Mouse (Mus musculus): ENCODE results near the gene Kcnq5. TPM values are rescaled to one million over a fixed set of nuclear protein-coding genes. Genes with fewer than 3 reads are reported as not detected.

Kcnq5 gene
- polyA plus RNA-seq, 1 experiment from 2014 or later = 2.3 TPM

DNA sequence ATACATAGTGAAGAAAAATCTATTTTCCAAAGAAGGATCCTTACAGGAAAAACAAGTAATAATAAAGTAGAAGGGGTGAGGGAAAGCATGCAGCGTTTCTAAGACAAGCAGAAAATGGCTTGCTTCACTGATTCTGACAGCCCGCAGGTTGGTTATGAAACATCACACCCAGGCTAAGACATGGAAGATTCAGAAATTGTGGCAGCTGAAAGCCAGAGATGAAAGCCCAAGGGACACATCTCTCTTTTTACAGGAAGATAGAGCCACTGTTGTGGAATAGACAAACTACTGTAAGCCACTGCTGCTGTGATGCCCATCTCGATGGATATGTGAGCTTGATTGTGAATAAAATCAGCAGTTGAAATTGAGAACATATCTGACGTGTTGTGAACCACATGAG lies 20.9 kb downstream of the Kcnq5 start:
- no peaks in the 10 kb centered on the region for H3K27me3 ChIP-seq (replicated peaks)
- no peak overlapping the region for H3K27ac ChIP-seq (replicated peaks)
- no peak overlapping the region for H3K9ac ChIP-seq (replicated peaks)
- H3K9me3 ChIP-seq (replicated peaks) = no peaks in the 10 kb centered on the region
- no peak overlapping the region for H3K4me2 ChIP-seq
- H3K36me3 ChIP-seq = no peaks in the 10 kb centered on the region
- no peak for ATAC-seq (ENCODE audit: low FRiP score)
- 77% methylated on average over 4 of the region's 4 CpGs for WGBS
- H3K4me3 ChIP-seq (replicated peaks) = no peak overlapping the region
- no peaks in the 10 kb centered on the region for H3K4me1 ChIP-seq

GRCm38 (mm10) chr1:21927182-21927581 lies 34.6 kb downstream of the Kcnq5 start:
- Histone ChIP-seq H3K4me3 (replicated peaks) (no peak overlapping the region), H3K27ac (replicated peaks) (no peak overlapping the region), H3K4me2 (no peak overlapping the region), H3K4me1 (no peaks in the 10 kb centered on the region), H3K36me3 (no peaks in the 10 kb centered on the region), H3K27me3 (replicated peaks) (no peaks in the 10 kb centered on the region), H3K9me3 (replicated peaks) (no peaks in the 10 kb centered on the region), H3K9ac (replicated peaks) (no peak overlapping the region)
- ATAC-seq (ENCODE audit: low FRiP score) = no peak
- WGBS = 98% methylated on average over 4 of the region's 4 CpGs

DNA sequence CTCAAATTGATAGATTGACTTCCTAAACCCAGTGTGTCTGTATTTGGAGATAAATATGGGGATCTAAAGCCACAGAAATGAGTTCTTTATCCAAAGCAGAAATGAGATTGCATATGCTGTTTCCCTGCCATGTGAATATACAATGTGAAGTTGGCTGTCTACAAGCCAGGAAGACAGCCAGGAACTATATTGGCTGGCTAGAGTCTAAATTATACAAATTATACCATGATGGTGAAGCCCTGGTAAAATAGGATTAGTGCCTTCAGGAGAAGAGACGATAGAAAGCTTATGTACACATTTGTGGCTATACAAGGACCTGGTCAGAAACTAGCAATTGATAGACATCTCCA lies 38.5 kb downstream of the Kcnq5 start:
- no peaks in the 10 kb centered on the region for H3K9me3 ChIP-seq (replicated peaks)
- WGBS = 73% methylated on average over 1 of the region's 1 CpGs
- H3K9ac ChIP-seq (replicated peaks) = no peak overlapping the region
- no peak overlapping the region for H3K27ac ChIP-seq (replicated peaks)
- no peaks in the 10 kb centered on the region for H3K27me3 ChIP-seq (replicated peaks)
- no peaks in the 10 kb centered on the region for H3K4me1 ChIP-seq
- no peak for ATAC-seq (ENCODE audit: low FRiP score)
- no peaks in the 10 kb centered on the region for H3K36me3 ChIP-seq
- no peak overlapping the region for H3K4me3 ChIP-seq (replicated peaks)
- H3K4me2 ChIP-seq = no peak overlapping the region

GRCm38 (mm10) chr1:21922578-21923292 lies 39.0 kb downstream of the Kcnq5 start:
- ATAC-seq (ENCODE audit: low FRiP score) = no peak
- 82% methylated on average over 8 of the region's 8 CpGs for WGBS
- no peaks in the 10 kb centered on the region for H3K9me3 ChIP-seq (replicated peaks)

DNA sequence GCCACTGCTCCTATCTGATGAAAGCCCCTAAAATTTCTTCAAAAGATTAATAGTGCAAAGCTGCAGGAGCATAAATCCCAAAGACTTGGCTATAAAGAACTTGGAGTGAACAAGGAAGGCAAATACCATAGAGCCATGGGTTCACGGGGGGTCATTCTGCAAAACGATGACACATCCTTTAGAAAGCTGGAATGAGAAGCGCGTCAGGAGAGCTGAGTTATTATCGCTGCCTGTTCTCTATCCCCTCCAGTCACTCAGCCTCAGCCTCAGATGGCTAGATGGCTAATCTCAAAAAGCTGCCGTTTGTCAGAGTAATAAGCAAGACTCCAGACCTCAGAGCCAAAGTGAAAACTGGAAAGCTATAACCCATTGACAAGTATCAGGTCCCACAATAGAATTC lies 42.5 kb downstream of the Kcnq5 start:
- peak; percentile 66 for ATAC-seq (ENCODE audit: low FRiP score)
- Histone ChIP-seq H3K9ac (replicated peaks) (no peak overlapping the region), H3K36me3 (no peaks in the 10 kb centered on the region), H3K27me3 (replicated peaks) (no peaks in the 10 kb centered on the region), H3K4me2 (no peak overlapping the region), H3K4me1 (no peaks in the 10 kb centered on the region), H3K9me3 (replicated peaks) (no peaks in the 10 kb centered on the region), H3K4me3 (replicated peaks) (no peak overlapping the region), H3K27ac (replicated peaks) (no peak overlapping the region)
- WGBS = 48% methylated on average over 6 of the region's 6 CpGs

More at GRCm38 (mm10) chr1:21922578-21923292, 39.0 kb downstream of the Kcnq5 start:
- Histone ChIP-seq H3K9ac (replicated peaks) (no peak overlapping the region), H3K27me3 (replicated peaks) (no peaks in the 10 kb centered on the region), H3K4me2 (no peak overlapping the region), H3K4me3 (replicated peaks) (no peak overlapping the region), H3K27ac (replicated peaks) (no peak overlapping the region), H3K36me3 (no peaks in the 10 kb centered on the region), H3K4me1 (no peaks in the 10 kb centered on the region)

GRCm38 (mm10) chr1:21896067-21896719 lies 65.5 kb downstream of the Kcnq5 start:
- H3K9me3 ChIP-seq (replicated peaks) = no peaks in the 10 kb centered on the region
- no peak overlapping the region for H3K27ac ChIP-seq (replicated peaks)
- H3K4me1 ChIP-seq = no peaks in the 10 kb centered on the region
- H3K4me2 ChIP-seq = no peak overlapping the region
- H3K27me3 ChIP-seq (replicated peaks) = no peaks in the 10 kb centered on the region
- H3K4me3 ChIP-seq (replicated peaks) = no peak overlapping the region
- H3K36me3 ChIP-seq = no peaks in the 10 kb centered on the region
- H3K9ac ChIP-seq (replicated peaks) = no peak overlapping the region
- WGBS = 78% methylated on average over 5 of the region's 5 CpGs
- no peak for ATAC-seq (ENCODE audit: low FRiP score)

GRCm38 (mm10) chr1:21883747-21884146 lies 78.0 kb downstream of the Kcnq5 start:
- Histone ChIP-seq H3K27ac (replicated peaks) (no peak overlapping the region), H3K27me3 (replicated peaks) (no peaks in the 10 kb centered on the region), H3K4me1 (no peaks in the 10 kb centered on the region), H3K4me3 (replicated peaks) (no peak overlapping the region), H3K4me2 (no peak overlapping the region), H3K36me3 (no peaks in the 10 kb centered on the region), H3K9me3 (replicated peaks) (no peaks in the 10 kb centered on the region), H3K9ac (replicated peaks) (no peak overlapping the region)
- no peak for ATAC-seq (ENCODE audit: low FRiP score)
- 63% methylated on average over 3 of the region's 3 CpGs for WGBS

DNA sequence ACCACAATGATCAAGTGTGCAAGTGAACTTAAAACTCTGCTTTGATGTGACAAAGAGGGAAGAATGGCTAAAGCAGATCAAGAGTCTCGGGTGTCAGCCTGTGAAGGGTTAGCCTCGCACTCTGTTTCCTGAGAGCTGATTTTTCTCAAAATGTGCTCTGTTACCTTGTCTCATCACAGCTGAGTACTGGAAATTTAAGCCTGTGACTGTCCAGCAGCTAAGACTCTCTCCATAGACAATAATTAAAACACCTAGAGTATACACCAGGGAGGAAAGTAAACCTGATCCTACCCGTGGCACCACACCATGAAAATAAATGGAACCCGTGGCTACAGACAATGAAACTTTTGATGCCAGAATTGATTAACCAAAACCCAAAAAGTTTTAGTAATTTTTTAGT lies 90.9 kb downstream of the Kcnq5 start:
- 69% methylated on average over 4 of the region's 4 CpGs for WGBS
- no peaks in the 10 kb centered on the region for H3K27me3 ChIP-seq (replicated peaks)
- H3K27ac ChIP-seq (replicated peaks) = no peak overlapping the region
- no peaks in the 10 kb centered on the region for H3K9me3 ChIP-seq (replicated peaks)
- H3K4me1 ChIP-seq = no peaks in the 10 kb centered on the region
- no peak for ATAC-seq (ENCODE audit: low FRiP score)
- no peak overlapping the region for H3K4me2 ChIP-seq
- no peak overlapping the region for H3K9ac ChIP-seq (replicated peaks)
- no peaks in the 10 kb centered on the region for H3K36me3 ChIP-seq
- no peak overlapping the region for H3K4me3 ChIP-seq (replicated peaks)

DNA sequence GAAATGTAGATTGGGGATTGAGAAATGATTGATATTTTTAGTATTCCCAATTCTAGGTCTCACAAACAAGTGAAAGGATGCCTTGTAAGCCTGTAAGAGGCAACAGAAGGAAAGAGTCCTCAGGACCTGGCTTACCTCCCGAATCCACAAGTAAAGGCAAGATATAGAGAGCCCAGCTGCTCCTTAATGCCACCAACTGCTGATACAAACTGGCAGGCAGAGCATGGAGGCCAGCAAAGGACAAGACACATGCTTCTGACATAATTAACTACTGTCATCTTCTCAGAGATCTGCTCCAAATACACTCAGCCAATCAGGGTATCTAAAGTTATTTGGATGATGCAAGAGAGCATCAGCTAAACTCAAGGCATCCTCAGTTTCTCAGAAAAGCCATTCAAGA lies 93.3 kb downstream of the Kcnq5 start:
- WGBS = 63% methylated on average over 1 of the region's 1 CpGs

GRCm38 (mm10) chr1:21856399-21856798 lies 105.3 kb downstream of the Kcnq5 start:
- H3K4me1 ChIP-seq = no peaks in the 10 kb centered on the region
- ATAC-seq (ENCODE audit: low FRiP score) = no peak
- 76% methylated on average over 3 of the region's 3 CpGs for WGBS

More for the DNA sequence above, 93.3 kb downstream of the Kcnq5 start:
- H3K4me3 ChIP-seq (replicated peaks) = no peak overlapping the region
- H3K4me1 ChIP-seq = no peaks in the 10 kb centered on the region
- H3K4me2 ChIP-seq = no peak overlapping the region
- no peaks in the 10 kb centered on the region for H3K9me3 ChIP-seq (replicated peaks)
- H3K27me3 ChIP-seq (replicated peaks) = no peaks in the 10 kb centered on the region
- H3K36me3 ChIP-seq = no peaks in the 10 kb centered on the region
- ATAC-seq (ENCODE audit: low FRiP score) = no peak
- H3K27ac ChIP-seq (replicated peaks) = no peak overlapping the region
- H3K9ac ChIP-seq (replicated peaks) = no peak overlapping the region

DNA sequence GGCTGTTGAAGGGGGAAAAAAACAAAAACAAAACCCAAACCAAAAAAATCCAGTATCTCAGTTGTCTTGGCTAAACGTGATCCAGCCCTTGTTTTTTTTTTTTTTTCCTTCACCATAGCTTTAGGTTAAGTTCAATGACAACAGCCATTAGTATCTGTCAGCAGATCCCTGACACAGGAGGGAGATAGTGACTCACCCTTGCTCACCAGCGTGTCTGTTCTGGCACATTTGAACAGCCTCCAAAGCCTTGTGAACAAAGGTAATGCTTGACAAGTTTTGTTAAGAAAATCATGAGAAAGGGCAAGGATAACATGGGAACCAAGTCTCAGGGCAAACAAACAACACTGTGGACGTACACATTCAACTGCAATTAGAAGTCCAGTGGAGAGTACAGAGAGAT lies 123.2 kb downstream of the Kcnq5 start:
- no peak for ATAC-seq (ENCODE audit: low FRiP score)
- no peak overlapping the region for H3K9ac ChIP-seq (replicated peaks)
- WGBS = 57% methylated on average over 3 of the region's 3 CpGs
- no peaks in the 10 kb centered on the region for H3K36me3 ChIP-seq
- H3K27ac ChIP-seq (replicated peaks) = no peak overlapping the region
- H3K27me3 ChIP-seq (replicated peaks) = no peaks in the 10 kb centered on the region
- no peaks in the 10 kb centered on the region for H3K9me3 ChIP-seq (replicated peaks)
- H3K4me3 ChIP-seq (replicated peaks) = no peak overlapping the region
- H3K4me1 ChIP-seq = no peaks in the 10 kb centered on the region
- no peak overlapping the region for H3K4me2 ChIP-seq

More at GRCm38 (mm10) chr1:21856399-21856798, 105.3 kb downstream of the Kcnq5 start:
- no peak overlapping the region for H3K9ac ChIP-seq (replicated peaks)
- H3K27ac ChIP-seq (replicated peaks) = no peak overlapping the region
- H3K9me3 ChIP-seq (replicated peaks) = no peaks in the 10 kb centered on the region
- no peak overlapping the region for H3K4me2 ChIP-seq
- no peaks in the 10 kb centered on the region for H3K36me3 ChIP-seq
- no peaks in the 10 kb centered on the region for H3K27me3 ChIP-seq (replicated peaks)
- no peak overlapping the region for H3K4me3 ChIP-seq (replicated peaks)

DNA sequence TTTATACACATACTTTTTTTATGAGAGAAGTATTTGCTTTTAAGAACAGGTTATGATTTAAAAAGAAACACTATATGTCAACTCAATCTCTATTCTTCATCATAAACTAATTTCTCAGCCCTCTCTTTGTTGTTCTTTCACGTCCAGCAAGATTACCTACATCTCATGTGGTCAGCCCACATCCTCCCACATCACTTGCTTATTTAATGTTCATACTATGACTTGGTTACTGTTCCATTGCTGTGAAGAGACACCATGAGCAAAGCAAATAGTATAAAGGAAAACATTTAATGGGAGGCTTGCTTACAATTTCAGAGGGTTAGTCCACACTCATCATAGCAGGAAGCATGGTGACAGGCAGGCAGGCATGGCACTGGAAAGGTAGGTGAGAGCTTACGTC lies 124.4 kb downstream of the Kcnq5 start:
- Histone ChIP-seq H3K4me1 (no peaks in the 10 kb centered on the region), H3K9me3 (replicated peaks) (no peaks in the 10 kb centered on the region)
- WGBS = 85% methylated on average over 2 of the region's 2 CpGs

More for the DNA sequence above, 124.4 kb downstream of the Kcnq5 start:
- Histone ChIP-seq H3K9ac (replicated peaks) (no peak overlapping the region), H3K27me3 (replicated peaks) (no peaks in the 10 kb centered on the region), H3K36me3 (no peaks in the 10 kb centered on the region), H3K4me2 (no peak overlapping the region), H3K4me3 (replicated peaks) (no peak overlapping the region), H3K27ac (replicated peaks) (no peak overlapping the region)
- ATAC-seq (ENCODE audit: low FRiP score) = no peak

All from neural tube, embryonic 15.5 days (tissue).